Mouse (Mus musculus): Measurements from ENCODE around the gene Armc8.

Gene Armc8

GRCm38 (mm10) chr9:99446259-99446658 is 122.4 kb downstream of the Armc8 start:
- DNase-seq (ENCODE audit: low spot score) = no peak

- no peak for DNase-seq (ENCODE audit: low spot score)
Observed at GRCm38 (mm10) chr9:99444590-99445178, 124.0 kb downstream of the Armc8 start.

- DNase-seq (ENCODE audit: low spot score) = no peak
Observed at GRCm38 (mm10) chr9:99441647-99442433, 126.9 kb downstream of the Armc8 start.

- DNase-seq (ENCODE audit: low spot score) = no peak
Observed at GRCm38 (mm10) chr9:99440941-99441340, 127.8 kb downstream of the Armc8 start.

- DNase-seq (ENCODE audit: low spot score) = no peak
Observed at GRCm38 (mm10) chr9:99439064-99439463, 129.6 kb downstream of the Armc8 start.

- DNase-seq (ENCODE audit: low spot score) = no peak
Observed at GRCm38 (mm10) chr9:99437781-99438565, 130.7 kb downstream of the Armc8 start.

GRCm38 (mm10) chr9:99437031-99437764 is 131.5 kb downstream of the Armc8 start, which contains the start of gene Mras:
TSS of gene Mras (minus strand) at chr9:99437381.
- no peak for DNase-seq (ENCODE audit: low spot score)

- peak; percentile 76 for DNase-seq (ENCODE audit: low spot score)
Observed at GRCm38 (mm10) chr9:99436182-99437030, 132.3 kb downstream of the Armc8 start.

- DNase-seq (ENCODE audit: low spot score) = peak; percentile 18
Observed at GRCm38 (mm10) chr9:99435619-99436181, 133.0 kb downstream of the Armc8 start.

- no peak for DNase-seq (ENCODE audit: low spot score)
Observed at GRCm38 (mm10) chr9:99434892-99435618, 133.6 kb downstream of the Armc8 start.

GRCm38 (mm10) chr9:99432478-99432877 is 136.2 kb downstream of the Armc8 start:
- no peak for DNase-seq (ENCODE audit: low spot score)

GRCm38 (mm10) chr9:99431963-99432362 is 136.7 kb downstream of the Armc8 start:
- DNase-seq (ENCODE audit: low spot score) = no peak

GRCm38 (mm10) chr9:99431346-99431745 is 137.4 kb downstream of the Armc8 start:
- DNase-seq (ENCODE audit: low spot score) = no peak

- DNase-seq (ENCODE audit: low spot score) = no peak
Observed at GRCm38 (mm10) chr9:99430806-99431205, 137.9 kb downstream of the Armc8 start.

GRCm38 (mm10) chr9:99429845-99430244 is 138.9 kb downstream of the Armc8 start:
- DNase-seq (ENCODE audit: low spot score) = no peak

GRCm38 (mm10) chr9:99428601-99429331 is 139.9 kb downstream of the Armc8 start:
- no peak for DNase-seq (ENCODE audit: low spot score)

All from lung, postnatal 25 days (tissue).